Mouse (Mus musculus) ES-E14 (cell line): Measurements from ENCODE around the gene Hyal1.

Experiments
- HCFC1 ChIP-seq: IDR thresholded peaks from 2 replicates; pipeline ENCODE4 v1.6.1; 2012; ENCODE audit warnings: low read length, inconsistent platforms, borderline replicate concordance; ENCODE audit not compliant: insufficient read depth
- MAFK ChIP-seq: IDR thresholded peaks from 2 replicates; pipeline ENCODE4 v1.6.1; 2014; ENCODE audit warnings: mild to moderate bottlenecking, low read depth, low read length, inconsistent platforms; ENCODE audit not compliant: insufficient read depth

GRCm38 (mm10) chr9:107550491-107551116 lies 26.1 kb upstream of the Hyal1 start:
- TF ChIP-seq MAFK (no peak), HCFC1 (no peak)
